Mouse (Mus musculus) CH12.LX (cell line): ENCODE measurements around the gene Zbtb46. TPM values are rescaled to one million over a fixed set of nuclear protein-coding genes. Genes with fewer than 3 reads are reported as not detected.
A peak's percentile ranks its signal among the peaks of the same experiment; 100 is the strongest.

Experiments
- DNase-seq: peaks from one replicate; pipeline ENCODE4 v3.0.0-alpha.2; 2013; ENCODE audit errors: extremely low read depth
- H3K27ac ChIP-seq: 2 replicates; pipeline ENCODE4 v1.5.1; 2012; ENCODE audit warnings: low read depth, mild to moderate bottlenecking, control low read depth, moderate library complexity; ENCODE audit not compliant: insufficient read depth
- H3K27me3 ChIP-seq: replicated peaks from 2 replicates; pipeline ENCODE3; 2012; ENCODE audit warnings: inconsistent platforms
- H3K36me3 ChIP-seq, 2 experiments: replicated peaks in 1 of 2; 2 replicates each; pipeline versions ENCODE3 to v1.6.1; 2012; ENCODE audit warnings: inconsistent platforms in 1 of 2, low read length in 1 of 2, mild to moderate bottlenecking in 1 of 2, mixed read lengths in 1 of 2, moderate library complexity in 1 of 2; ENCODE audit not compliant: control insufficient read depth in 1 of 2, insufficient read depth in 1 of 2
- H3K4me1 ChIP-seq, 2 experiments: 2 replicates each; pipeline ENCODE4 v1.6.1; 2012; ENCODE audit warnings: inconsistent platforms in 1 of 2, moderate library complexity in 1 of 2; ENCODE audit not compliant: insufficient read depth in 2 of 2, control insufficient read depth in 1 of 2
- H3K4me2 ChIP-seq: 2 replicates; pipeline ENCODE4 v1.6.1; 2012; ENCODE audit warnings: low read depth, mild to moderate bottlenecking, control low read depth; ENCODE audit not compliant: poor library complexity, insufficient read depth, severe bottlenecking
- H3K4me3 ChIP-seq, 3 experiments: fragments of 150-350 bp in 1 of 3; sonication (generic) in 1 of 3; replicated peaks in 1 of 3; 2 replicates each; pipeline versions ENCODE3 to v1.5.1; 2011 to 2012; ENCODE audit warnings: low read depth in 2 of 3, low read length in 2 of 3, mild to moderate bottlenecking in 2 of 3, moderate library complexity in 2 of 3, control low read depth in 1 of 3, improper control_type of control experiment in 1 of 3, inconsistent platforms in 1 of 3, mixed read lengths in 1 of 3; ENCODE audit not compliant: poor library complexity in 1 of 3
- H3K79me2 ChIP-seq: replicated peaks from 2 replicates; pipeline ENCODE4 v1.6.1; 2012; ENCODE audit warnings: mild to moderate bottlenecking, moderate library complexity; ENCODE audit not compliant: control insufficient read depth, poor library complexity, insufficient read depth, severe bottlenecking; ENCODE audit errors: extremely low read depth
- H3K9ac ChIP-seq: 2 replicates; pipeline ENCODE4 v1.6.1; 2012; ENCODE audit warnings: low read depth, mild to moderate bottlenecking, control low read depth, moderate library complexity; ENCODE audit not compliant: insufficient read depth
- H3K9me3 ChIP-seq: replicated peaks from 2 replicates; pipeline ENCODE3; 2012; ENCODE audit warnings: low read length, inconsistent platforms, mixed read lengths
- BHLHE40 ChIP-seq: IDR thresholded peaks from 2 replicates; pipeline ENCODE4 v1.6.1; 2011; ENCODE audit warnings: mild to moderate bottlenecking, low read depth, low read length, improper control_type of control experiment
- CHD1 ChIP-seq: IDR thresholded peaks from 2 replicates; pipeline ENCODE4 v1.6.1; 2012; ENCODE audit warnings: low read depth, low read length, improper control_type of control experiment, inconsistent platforms
- CHD2 ChIP-seq: IDR thresholded peaks from 2 replicates; pipeline ENCODE4 v1.6.1; 2011; ENCODE audit warnings: low read length, improper control_type of control experiment
- CTCF ChIP-seq, 2 experiments: IDR thresholded peaks in 1 of 2; conservative IDR thresholded peaks in 1 of 2; 2 replicates each; pipeline ENCODE4 v1.5.1; 2011 to 2012; ENCODE audit warnings: low read depth in 2 of 2, low read length in 2 of 2, improper control_type of control experiment in 1 of 2, inconsistent platforms in 1 of 2, mild to moderate bottlenecking in 1 of 2, moderate library complexity in 1 of 2
- E2F4 ChIP-seq: IDR thresholded peaks from 2 replicates; pipeline ENCODE4 v1.6.1; 2011; ENCODE audit warnings: low read depth, low read length, improper control_type of control experiment; ENCODE audit not compliant: insufficient replicate concordance
- ELF1 ChIP-seq: IDR thresholded peaks from 2 replicates; pipeline ENCODE4 v1.6.1; 2014; ENCODE audit warnings: low read depth, mild to moderate bottlenecking, inconsistent platforms, low read length, improper control_type of control experiment
- EP300 ChIP-seq: IDR thresholded peaks from 2 replicates; pipeline ENCODE4 v1.6.1; 2011; ENCODE audit warnings: low read length, improper control_type of control experiment
- ETS1 ChIP-seq: conservative IDR thresholded peaks from 2 replicates; pipeline ENCODE4 v1.6.1; 2012; ENCODE audit warnings: low read depth, mild to moderate bottlenecking, inconsistent platforms, low read length, improper control_type of control experiment, moderate library complexity
- GABPA ChIP-seq: IDR thresholded peaks from 2 replicates; pipeline ENCODE4 v1.6.1; 2012; ENCODE audit warnings: low read depth, low read length, improper control_type of control experiment, inconsistent platforms; ENCODE audit not compliant: insufficient replicate concordance
- HCFC1 ChIP-seq: IDR thresholded peaks from 2 replicates; pipeline ENCODE4 v1.6.1; 2012; ENCODE audit warnings: low read depth, mild to moderate bottlenecking, inconsistent platforms, low read length, improper control_type of control experiment
- IRF4 ChIP-seq: IDR thresholded peaks from 2 replicates; pipeline ENCODE4 v1.6.1; 2014; ENCODE audit warnings: low read depth, mild to moderate bottlenecking, inconsistent platforms, low read length, improper control_type of control experiment
- JUN ChIP-seq: IDR thresholded peaks from 2 replicates; pipeline ENCODE4 v1.6.1; 2011; ENCODE audit warnings: low read depth, mild to moderate bottlenecking, low read length, improper control_type of control experiment, moderate library complexity; ENCODE audit not compliant: insufficient read depth
- JUND ChIP-seq: conservative IDR thresholded peaks from 2 replicates; pipeline ENCODE4 v1.6.1; 2011; ENCODE audit warnings: low read depth, low read length, improper control_type of control experiment
- KAT2A ChIP-seq: IDR thresholded peaks from 2 replicates; pipeline ENCODE4 v1.6.1; 2012; ENCODE audit warnings: low read length, improper control_type of control experiment, inconsistent platforms; ENCODE audit not compliant: insufficient replicate concordance
- MAFK ChIP-seq: IDR thresholded peaks from 2 replicates; pipeline ENCODE4 v1.6.1; 2011; ENCODE audit warnings: low read length, improper control_type of control experiment; ENCODE audit not compliant: insufficient replicate concordance
- MAX ChIP-seq: IDR thresholded peaks from 2 replicates; pipeline ENCODE4 v1.6.1; 2011; ENCODE audit warnings: low read length, improper control_type of control experiment
- MAZ ChIP-seq: IDR thresholded peaks from 2 replicates; pipeline ENCODE4 v1.6.1; 2012; ENCODE audit warnings: low read depth, mild to moderate bottlenecking, inconsistent platforms, low read length, improper control_type of control experiment, moderate library complexity
- MEF2A ChIP-seq: IDR thresholded peaks from 2 replicates; pipeline ENCODE4 v1.6.1; 2014; ENCODE audit warnings: low read depth, mild to moderate bottlenecking, inconsistent platforms, low read length, improper control_type of control experiment, borderline replicate concordance
- MXI1 ChIP-seq: IDR thresholded peaks from 2 replicates; pipeline ENCODE4 v1.6.1; 2011; ENCODE audit warnings: mild to moderate bottlenecking, low read depth, low read length, improper control_type of control experiment
- MYC ChIP-seq: IDR thresholded peaks from 2 replicates; pipeline ENCODE4 v1.6.1; 2011; ENCODE audit warnings: low read depth, mild to moderate bottlenecking, improper control_type of control experiment, low read length
- NELFE ChIP-seq: IDR thresholded peaks from 2 replicates; pipeline ENCODE4 v1.6.1; 2011; ENCODE audit warnings: low read depth, low read length, improper control_type of control experiment
- NRF1 ChIP-seq: IDR thresholded peaks from 2 replicates; pipeline ENCODE4 v1.6.1; 2014; ENCODE audit warnings: low read depth, mild to moderate bottlenecking, inconsistent platforms, low read length, improper control_type of control experiment, moderate library complexity
- PAX5 ChIP-seq: IDR thresholded peaks from 2 replicates; pipeline ENCODE4 v1.6.1; 2012; ENCODE audit warnings: low read length, inconsistent platforms, mixed read lengths
- POLR2A ChIP-seq: IDR thresholded peaks from 2 replicates; pipeline ENCODE4 v1.6.1; 2011; ENCODE audit warnings: low read depth, mild to moderate bottlenecking, improper control_type of control experiment, low read length
- POLR2AphosphoS2 ChIP-seq: IDR thresholded peaks from 2 replicates; pipeline ENCODE4 v1.6.1; 2011; ENCODE audit warnings: low read depth, low read length, improper control_type of control experiment
- RAD21 ChIP-seq: IDR thresholded peaks from 2 replicates; pipeline ENCODE4 v1.6.1; 2011; ENCODE audit warnings: low read depth, mild to moderate bottlenecking, low read length, improper control_type of control experiment, moderate library complexity
- RCOR1 ChIP-seq: conservative IDR thresholded peaks from 2 replicates; pipeline ENCODE4 v1.6.1; 2012; ENCODE audit warnings: low read depth, mild to moderate bottlenecking, inconsistent platforms, low read length, improper control_type of control experiment
- SIN3A ChIP-seq: IDR thresholded peaks from 2 replicates; pipeline ENCODE4 v1.6.1; 2012; ENCODE audit warnings: low read length, improper control_type of control experiment, inconsistent platforms
- SMC3 ChIP-seq: IDR thresholded peaks from 2 replicates; pipeline ENCODE4 v1.6.1; 2011; ENCODE audit warnings: low read depth, low read length, improper control_type of control experiment
- TBP ChIP-seq: conservative IDR thresholded peaks from 2 replicates; pipeline ENCODE4 v1.6.1; 2011; ENCODE audit warnings: low read depth, low read length, improper control_type of control experiment
- TCF12 ChIP-seq: IDR thresholded peaks from 2 replicates; pipeline ENCODE4 v1.6.1; 2014; ENCODE audit warnings: low read depth, mild to moderate bottlenecking, inconsistent platforms, low read length, improper control_type of control experiment
- UBTF ChIP-seq: IDR thresholded peaks from 2 replicates; pipeline ENCODE4 v1.6.1; 2012; ENCODE audit warnings: low read depth, mild to moderate bottlenecking, inconsistent platforms, low read length, improper control_type of control experiment, moderate library complexity
- USF1 ChIP-seq: IDR thresholded peaks from 2 replicates; pipeline ENCODE4 v1.6.1; 2014; ENCODE audit warnings: low read depth, mild to moderate bottlenecking, inconsistent platforms, low read length, improper control_type of control experiment
- USF2 ChIP-seq: conservative IDR thresholded peaks from 2 replicates; pipeline ENCODE4 v1.6.1; 2011; ENCODE audit warnings: low read depth, low read length, improper control_type of control experiment
- ZC3H11A ChIP-seq: IDR thresholded peaks from 2 replicates; pipeline ENCODE4 v1.6.1; 2012; ENCODE audit warnings: low read depth, mild to moderate bottlenecking, inconsistent platforms, low read length, improper control_type of control experiment
- ZKSCAN1 ChIP-seq: IDR thresholded peaks from 2 replicates; pipeline ENCODE4 v1.6.1; 2012; ENCODE audit warnings: low read depth, inconsistent platforms, low read length, improper control_type of control experiment, borderline replicate concordance
- ZMIZ1 ChIP-seq: IDR thresholded peaks from 2 replicates; pipeline ENCODE4 v1.6.1; 2012; ENCODE audit warnings: low read depth, mild to moderate bottlenecking, inconsistent platforms, low read length, improper control_type of control experiment
- ZNF384 ChIP-seq: IDR thresholded peaks from 2 replicates; pipeline ENCODE4 v1.6.1; 2012; ENCODE audit warnings: low read depth, low read length, improper control_type of control experiment, inconsistent platforms
- dilution Hi-C: fragments of 300-500 bp; cut with MboI; formaldehyde crosslinking; loops from 2 replicates; pipeline ENCODE4 v1.14.3; 2020; ENCODE audit warnings: low sequenced_read_pairs; ENCODE audit not compliant: extremely low pct_unique_long_range_greater_than_20kb, extremely low pct_ligation_motif_present
- in situ Hi-C: fragments of 300-500 bp; cut with MboI; formaldehyde crosslinking; loops from 3 replicates; pipeline ENCODE4 v1.14.3; 2019; ENCODE audit warnings: low sequenced_read_pairs, low pct_ligation_motif_present, low pct_unique_long_range_greater_than_20kb, mixed read lengths
- polyA plus RNA-seq: library from polyadenylated mRNA; unstranded; fragments of >175 nt; gene quantifications from 2 replicates; pipeline ENCODE4 v1.2.1, GENCODE M21; 2012; ENCODE audit warnings: low read depth; ENCODE audit not compliant: insufficient read length
- total RNA-seq, 2 experiments: library from RNA; depleted of rRNA; stranded (reverse); fragments of 300-350 nt in 1 of 2; fragments of >200 nt in 1 of 2; gene quantifications; 2 replicates each; pipeline ENCODE4 v1.2.3; 2012 to 2014

The Zbtb46 gene
- total and polyA plus RNA-seq, 3 experiments: 5.3 to 9.3 (median 6.7) TPM

DNA sequence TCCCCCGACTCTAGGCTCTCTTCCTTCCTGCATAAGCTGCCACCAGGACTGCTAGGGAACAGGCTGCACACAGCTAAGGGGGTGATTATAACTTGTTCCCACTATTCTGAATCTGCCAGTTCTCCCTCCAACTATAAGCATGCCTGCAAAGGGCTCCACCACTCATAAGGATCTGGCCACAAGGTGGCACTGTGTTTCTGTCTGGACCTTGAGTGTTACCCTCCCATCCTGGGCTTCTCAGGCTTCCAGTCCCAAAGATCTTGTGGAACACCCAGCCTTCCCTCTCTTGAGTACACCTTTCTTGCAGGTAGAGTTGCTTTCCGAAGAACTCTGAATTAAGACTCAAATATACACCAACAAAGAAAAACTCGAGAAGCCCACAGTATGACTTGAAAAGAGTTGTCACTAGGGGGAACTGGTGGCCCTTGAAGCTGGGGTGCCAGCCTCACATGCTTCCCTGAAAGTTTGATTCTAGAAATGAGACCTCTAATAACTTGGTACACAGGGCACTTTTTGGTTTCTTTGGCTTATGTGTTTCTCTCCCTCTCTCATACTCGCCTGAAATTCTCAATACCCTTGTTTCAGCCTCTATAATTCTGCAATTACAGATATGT lies 66.5 kb downstream of the Zbtb46 start:
- no peaks in the 10 kb centered on the region for H3K79me2 ChIP-seq
- no peak overlapping the region for H3K4me3 ChIP-seq
- H3K9ac ChIP-seq: no peak overlapping the region
- TF ChIP-seq MXI1 (no peak), CHD2 (no peak), ELF1 (peak; percentile 25; the same call in 1 of the 2 replicates), MEF2A (no peak), ETS1 (no peak), ZMIZ1 (no peak), SMC3 (peak; percentile 94), IRF4 (peak; percentile 31; the same call in 1 of the 2 replicates), MAZ (0 out of 2 replicates have a peak, but pooled peaks have one; percentile 19), NRF1 (no peak), UBTF (no peak), USF2 (no peak), KAT2A (no peak), GABPA (no peak), POLR2AphosphoS2 (no peak), CHD1 (no peak), MAFK (0 out of 2 replicates have a peak, but pooled peaks have one; percentile 16), MAX (no peak; the same call in 1 of the 2 replicates), RAD21 (peak; percentile 78), BHLHE40 (no peak), JUND (no peak; the same call in 1 of the 2 replicates), CTCF (conservative IDR thresholded peaks at IDR 0.05 in 1 of 2, IDR thresholded peaks at IDR 0.05 in 1 of 2; ENCODE audit: low read depth in 2 of 2, low read length in 2 of 2) (peak; percentile 70 to 91), MYC (peak; percentile 72), HCFC1 (no peak), ZC3H11A (peak; percentile 76), USF1 (no peak), ZNF384 (no peak), EP300 (no peak), ZKSCAN1 (no peak), RCOR1 (no peak), E2F4 (no peak), TCF12 (no peak), POLR2A (no peak), JUN (0 out of 2 replicates have a peak, but pooled peaks have one; percentile 8), PAX5 (no peak), TBP (no peak), SIN3A (peak; percentile 54; the same call in 1 of the 2 replicates), NELFE (peak; percentile 46; the same call in 1 of the 2 replicates)
- in situ Hi-C loops (loop anchor here (5.0 kb wide), 2 partner anchors 95 to 185 kb away; no protein-coding TSS in a partner anchor), dilution Hi-C loops (no loop called here)
- H3K36me3 ChIP-seq: peaks cover 13 to 72% of the 10 kb centered on the region in 2 experiments
- DNase-seq: peak; percentile 82
- no peak overlapping the region for H3K27ac ChIP-seq
- H3K27me3 ChIP-seq: no peaks in the 10 kb centered on the region
- no peaks in the 10 kb centered on the region for H3K9me3 ChIP-seq
- no peaks in the 10 kb centered on the region for H3K4me1 ChIP-seq
- no peak overlapping the region for H3K4me2 ChIP-seq
